Mouse (Mus musculus): ENCODE data around the gene Gm7682. TPM values are rescaled to one million over a fixed set of nuclear protein-coding genes. Genes with fewer than 3 reads are reported as not detected.

Gm7682 gene
- not detected in 2 replicates for polyA plus RNA-seq (2021; fragmentation: Nextera tagmentation)
- long read RNA-seq, experiment 1 = 0 reads
- long read RNA-seq, experiment 2 = 0 reads

DNA sequence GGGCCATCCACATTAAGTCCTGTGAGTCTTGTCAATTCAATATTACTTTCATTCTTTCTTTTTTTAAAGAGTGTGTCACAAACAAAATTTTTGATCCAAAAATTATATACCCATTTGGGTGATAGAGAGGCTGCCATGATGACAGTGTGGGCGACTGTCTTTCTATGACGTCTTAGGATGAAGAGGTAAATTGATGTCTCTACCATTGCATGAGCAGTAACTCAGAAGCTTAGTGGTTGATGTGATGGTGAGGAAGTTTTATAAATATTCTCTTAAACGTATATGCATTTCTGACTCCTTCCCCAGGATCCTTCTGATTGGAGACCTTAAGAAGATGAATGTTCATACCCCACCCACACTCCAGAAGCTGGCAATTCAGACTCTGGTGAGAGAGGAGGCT lies at the start of gene Gm7682:
Gm7682 (plus strand) TSS at position 301 of the 400 bp plus-strand sequence.

Other genes with a start within 250 kb of the Gm7682 start
- gene Gm3106, start 227.8 kb upstream of the Gm7682 start, polyA plus RNA-seq (2021; fragmentation: Nextera tagmentation) = not detected in 2 replicates
- gene A430089I19Rik, start 139.0 kb upstream of the Gm7682 start, polyA plus RNA-seq (2021; fragmentation: Nextera tagmentation) = not detected in 2 replicates
- gene Gm6502, start 131.3 kb upstream of the Gm7682 start, polyA plus RNA-seq (2021; fragmentation: Nextera tagmentation) = not detected in 2 replicates
- not detected in 2 replicates for gene AA792892, start 106.0 kb upstream of the Gm7682 start, polyA plus RNA-seq (2021; fragmentation: Nextera tagmentation)
- not detected in 2 replicates for gene Gm3139, start 80.5 kb downstream of the Gm7682 start, polyA plus RNA-seq (2021; fragmentation: Nextera tagmentation)
- not detected in 2 replicates for gene Gm3147, start 170.6 kb downstream of the Gm7682 start, polyA plus RNA-seq (2021; fragmentation: Nextera tagmentation)
- not detected in 2 replicates for gene Gm6509, start 178.2 kb downstream of the Gm7682 start, polyA plus RNA-seq (2021; fragmentation: Nextera tagmentation)
- not detected in 2 replicates for gene Gm6205, start 202.6 kb downstream of the Gm7682 start, polyA plus RNA-seq (2021; fragmentation: Nextera tagmentation)